Mouse (Mus musculus) lung, postnatal 4 days (tissue): Measurements from ENCODE around the gene Nsun7.
A peak's percentile ranks its signal among the peaks of the same experiment; 100 is the strongest.

Experiments used
- DNase-seq, 2 experiments: peaks; one replicate each; pipeline ENCODE4 v3.0.0; 2021

The Nsun7 gene

GRCm38 (mm10) chr5:66337025-66337968, 77.6 kb downstream of the Nsun7 start:
- DNase-seq: peak; percentile 46 to 65

- DNase-seq: peak; percentile 54 to 57
Observed at GRCm38 (mm10) chr5:66337969-66338345, 78.3 kb downstream of the Nsun7 start.

DNA sequence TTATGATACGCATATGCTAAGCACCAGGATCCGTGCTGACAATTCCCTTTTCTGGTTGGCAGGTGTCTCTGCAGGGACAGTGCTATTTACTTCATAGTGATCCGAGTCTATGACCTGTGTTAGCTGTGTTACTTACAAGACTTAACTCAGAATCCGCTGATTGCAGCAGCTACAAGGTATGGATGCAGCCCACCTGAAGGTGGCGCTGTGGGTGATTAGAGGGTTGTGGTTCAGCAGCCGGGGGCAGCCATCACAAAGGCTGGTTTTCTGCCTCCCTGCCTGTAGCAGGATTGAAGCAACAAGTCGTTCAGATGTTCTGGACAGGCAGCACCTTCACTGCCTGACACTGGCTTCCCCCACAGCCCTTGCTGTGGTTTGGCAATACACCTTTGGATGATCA, 78.9 kb downstream of the Nsun7 start:
- DNase-seq: peak in 1 of 2 experiments; percentile 29

GRCm38 (mm10) chr5:66340356-66341102, 80.8 kb downstream of the Nsun7 start:
- DNase-seq: no peak

- no peak for DNase-seq
Observed at GRCm38 (mm10) chr5:66341848-66342247, 82.2 kb downstream of the Nsun7 start.

DNA sequence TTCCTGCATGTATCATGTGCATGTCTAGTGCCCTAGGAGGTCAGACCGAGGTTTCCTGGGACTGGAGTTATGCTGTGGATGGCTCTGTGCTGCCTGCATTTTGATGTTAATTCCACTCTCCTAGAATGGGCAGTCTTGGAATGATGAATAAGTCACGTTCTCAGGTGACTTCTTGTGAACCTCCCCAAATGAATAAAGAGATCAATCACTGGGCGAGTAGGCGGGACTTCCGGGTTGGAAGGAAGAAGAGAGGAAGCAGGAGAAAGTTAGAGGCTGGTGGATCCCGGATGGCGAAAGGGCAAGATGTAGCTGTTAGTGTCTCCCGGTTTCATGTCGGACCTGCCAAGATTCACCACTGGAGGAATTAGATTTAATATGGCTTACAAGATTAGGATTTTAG, 82.6 kb downstream of the Nsun7 start:
- no peak for DNase-seq

DNA sequence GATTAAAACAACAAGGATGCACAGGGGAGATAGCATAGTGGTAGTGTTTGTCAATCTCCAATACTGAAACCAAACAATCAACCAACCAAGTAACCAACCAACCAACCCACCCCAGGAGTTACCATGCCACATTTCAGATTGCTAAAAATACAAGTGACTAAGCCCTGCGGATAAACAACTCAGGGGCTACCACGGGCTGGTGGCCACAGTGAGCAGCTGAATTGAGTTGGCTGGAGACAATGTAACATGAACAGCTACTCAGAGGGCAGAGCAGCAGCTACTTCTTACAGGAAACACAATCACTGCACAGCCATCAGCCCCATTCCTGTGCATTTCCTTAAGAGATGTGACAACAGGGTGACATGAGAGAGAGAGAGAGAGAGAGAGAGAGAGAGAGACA, 84.5 kb downstream of the Nsun7 start:
- DNase-seq: no peak

DNA sequence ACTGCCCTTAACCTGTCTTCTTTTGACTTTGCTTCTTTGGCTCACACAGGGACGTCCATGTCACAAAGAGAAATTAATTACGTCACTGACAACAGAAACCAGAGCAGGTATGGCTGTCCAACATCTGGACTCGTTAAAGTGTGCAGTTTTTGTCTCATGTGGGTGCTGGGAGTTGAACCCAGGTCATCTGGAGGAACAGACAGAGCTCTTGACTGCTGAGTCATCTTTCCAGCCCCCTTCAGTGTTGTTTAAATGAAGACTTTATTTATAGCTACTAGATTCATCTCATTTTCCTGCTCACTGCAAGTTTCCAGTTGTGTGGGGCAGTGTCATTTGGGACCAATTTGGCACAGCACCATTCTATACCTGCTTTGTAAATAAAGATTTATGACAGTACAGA, 85.4 kb downstream of the Nsun7 start:
- DNase-seq: no peak

GRCm38 (mm10) chr5:66346756-66347155, 87.1 kb downstream of the Nsun7 start:
- DNase-seq: no peak
